Mouse (Mus musculus) heart, embryonic 10.5 days (tissue): ENCODE data around the gene Cyb561. TPM values are rescaled to one million over a fixed set of nuclear protein-coding genes. Genes with fewer than 3 reads are reported as not detected.

Experiments
- DNase-seq: peaks from one replicate; pipeline ENCODE4 v3.0.0-alpha.2; 2017; ENCODE audit warnings: low spot score
- H3K27ac ChIP-seq: fragments of 300-500 bp; sonication (generic); 2 replicates; pipeline ENCODE4 v1.5.1; 2016; ENCODE audit warnings: mild to moderate bottlenecking
- H3K27me3 ChIP-seq: fragments of 300-500 bp; sonication (generic); 2 replicates; pipeline ENCODE4 v1.6.1; 2016; ENCODE audit warnings: mild to moderate bottlenecking; ENCODE audit not compliant: poor library complexity, insufficient read depth, severe bottlenecking
- H3K36me3 ChIP-seq: fragments of 300-500 bp; sonication (generic); 2 replicates; pipeline ENCODE4 v1.6.1; 2016; ENCODE audit warnings: mild to moderate bottlenecking, moderate library complexity
- H3K4me1 ChIP-seq: fragments of 300-500 bp; sonication (generic); 2 replicates; pipeline ENCODE4 v1.6.1; 2016; ENCODE audit warnings: mild to moderate bottlenecking
- H3K4me3 ChIP-seq: fragments of 300-500 bp; sonication (generic); 2 replicates; pipeline ENCODE4 v1.5.1; 2016; ENCODE audit warnings: mild to moderate bottlenecking, moderate library complexity
- H3K9me3 ChIP-seq: fragments of 300-500 bp; sonication (generic); 2 replicates; pipeline ENCODE4 v1.6.1; 2016; ENCODE audit warnings: mild to moderate bottlenecking, moderate library complexity
- WGBS: fragments of 180-500 bp; shearing (Covaris S2); methylation state at CpG from one replicate; pipeline ENCODE4 v1.1.7; 2016; 5-methylcytosine and 5-hydroxymethylcytosine counted together
- polyA plus RNA-seq: library from polyadenylated mRNA; unstranded; fragments of >200 nt; fragmentation: Nextera tagmentation; extraction: Ambion mirVana; gene quantifications from 2 replicates; pipeline ENCODE4 v1.2.1, GENCODE M21; 2016

Cyb561 gene
- polyA plus RNA-seq, 1 experiment from 2014 or later: 4.6 TPM

DNA sequence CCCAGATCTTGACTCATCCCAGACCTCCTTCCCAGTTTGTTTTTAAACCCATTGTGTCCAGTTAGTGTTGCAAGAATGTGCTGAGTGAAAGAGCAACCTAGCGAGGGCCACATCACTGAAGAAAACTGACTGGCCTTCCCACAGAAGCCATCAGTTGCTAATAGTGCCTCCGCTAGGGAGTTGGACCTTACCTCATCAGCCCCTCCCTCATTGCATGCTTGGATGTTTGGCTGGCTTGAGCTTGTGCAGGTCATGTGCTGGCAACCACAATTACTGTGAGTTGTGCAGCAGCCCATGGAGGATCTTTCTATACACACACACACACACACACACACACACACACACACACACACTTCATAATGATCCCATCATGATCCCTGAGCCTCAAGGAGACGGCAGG is 21.8 kb downstream of the Cyb561 start:
- WGBS: 84% methylated on average over 3 of the region's 3 CpGs
- no peaks in the 10 kb centered on the region for H3K36me3 ChIP-seq
- H3K27me3 ChIP-seq: peaks cover 19% of the 10 kb centered on the region; the same call in 1 of the 2 replicates
- no peak for DNase-seq
- H3K27ac ChIP-seq: no peak overlapping the region
- H3K4me3 ChIP-seq: no peak overlapping the region
- H3K4me1 ChIP-seq: 0 out of 2 replicates have a peak, but pooled peaks cover 7% of the 10 kb centered on the region
- H3K9me3 ChIP-seq: no peaks in the 10 kb centered on the region

GRCm38 (mm10) chr11:105928171-105928570 is 25.0 kb downstream of the Cyb561 start:
- no peaks in the 10 kb centered on the region for H3K9me3 ChIP-seq

GRCm38 (mm10) chr11:105927065-105928030 is 25.8 kb downstream of the Cyb561 start:
- H3K4me3 ChIP-seq: no peak overlapping the region
- H3K9me3 ChIP-seq: no peaks in the 10 kb centered on the region
- no peaks in the 10 kb centered on the region for H3K27me3 ChIP-seq
- no peak for DNase-seq
- no peak overlapping the region; the same call in 1 of the 2 replicates for H3K27ac ChIP-seq
- H3K4me1 ChIP-seq: peaks cover 11% of the 10 kb centered on the region; the same call in 1 of the 2 replicates
- H3K36me3 ChIP-seq: peaks cover 16% of the 10 kb centered on the region
- 56% methylated on average over 14 of the region's 14 CpGs for WGBS

More at GRCm38 (mm10) chr11:105928171-105928570, 25.0 kb downstream of the Cyb561 start:
- Histone ChIP-seq H3K36me3 (peaks cover 7% of the 10 kb centered on the region), H3K4me1 (peaks cover 11% of the 10 kb centered on the region; the same call in 1 of the 2 replicates), H3K27me3 (no peaks in the 10 kb centered on the region), H3K4me3 (no peak overlapping the region), H3K27ac (no peak overlapping the region)
- WGBS: 73% methylated on average over 5 of the region's 5 CpGs
- no peak for DNase-seq

DNA sequence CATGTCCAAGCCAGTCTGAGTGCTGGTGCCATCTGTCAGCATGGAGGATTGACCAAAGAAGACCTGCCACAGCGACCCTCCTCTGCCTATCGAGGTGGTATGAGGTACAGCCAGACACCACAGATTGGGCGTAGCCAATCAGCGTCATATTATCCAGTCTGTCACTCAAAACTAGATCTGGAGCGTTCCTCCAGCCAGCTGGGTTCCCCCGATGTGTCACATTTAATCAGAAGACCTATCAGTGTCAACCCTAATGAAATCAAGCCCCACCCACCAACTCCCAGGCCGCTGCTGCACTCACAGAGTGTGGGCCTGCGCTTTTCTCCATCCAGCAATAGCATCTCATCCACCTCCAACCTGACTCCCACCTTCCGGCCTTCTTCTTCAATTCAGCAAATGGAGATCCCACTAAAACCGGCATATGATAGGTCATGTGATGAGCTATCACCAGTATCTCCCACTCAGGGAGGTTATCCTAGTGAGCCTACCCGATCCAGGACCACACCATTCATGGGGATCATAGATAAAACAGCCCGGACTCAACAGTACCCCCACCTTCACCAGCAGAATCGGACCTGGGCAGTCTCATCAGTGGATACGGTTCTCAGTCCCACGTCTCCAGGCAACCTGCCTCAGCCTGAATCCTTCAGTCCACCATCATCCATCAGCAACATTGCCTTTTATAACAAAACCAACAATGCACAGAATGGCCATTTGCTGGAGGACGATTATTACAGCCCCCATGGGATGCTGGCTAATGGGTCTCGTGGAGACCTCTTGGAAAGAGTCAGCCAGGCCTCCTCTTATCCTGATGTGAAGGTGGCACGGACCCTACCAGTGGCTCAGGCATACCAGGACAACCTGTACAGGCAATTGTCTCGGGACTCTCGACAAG is 30.1 kb downstream of the Cyb561 start:
- peaks cover 11% of the 10 kb centered on the region; the same call in 1 of the 2 replicates for H3K4me1 ChIP-seq
- WGBS: 91% methylated on average over 20 of the region's 20 CpGs
- no peak overlapping the region for H3K27ac ChIP-seq
- no peak for DNase-seq
- H3K36me3 ChIP-seq: peaks cover 47% of the 10 kb centered on the region
- no peaks in the 10 kb centered on the region for H3K9me3 ChIP-seq
- no peaks in the 10 kb centered on the region for H3K27me3 ChIP-seq
- H3K4me3 ChIP-seq: no peak overlapping the region

DNA sequence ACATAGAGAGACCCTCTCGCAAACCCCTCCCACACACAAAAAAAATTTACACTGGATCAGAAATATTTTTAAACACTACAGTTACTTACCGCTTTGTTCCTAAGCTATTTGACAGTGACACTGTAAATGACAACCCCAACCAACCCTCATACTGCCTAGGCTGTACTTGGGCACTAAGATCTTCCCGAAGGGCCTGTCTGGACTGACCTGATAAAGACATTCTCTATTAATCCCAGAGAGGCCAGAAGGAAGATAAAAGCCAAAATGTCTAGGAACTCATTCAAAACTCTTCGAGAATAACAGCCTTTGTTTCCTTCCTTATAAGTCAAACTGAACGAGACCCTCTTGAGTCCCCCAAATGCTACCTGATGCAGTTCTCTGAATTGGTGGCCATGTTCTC is 31.9 kb downstream of the Cyb561 start:
- no peak overlapping the region for H3K4me3 ChIP-seq

DNA sequence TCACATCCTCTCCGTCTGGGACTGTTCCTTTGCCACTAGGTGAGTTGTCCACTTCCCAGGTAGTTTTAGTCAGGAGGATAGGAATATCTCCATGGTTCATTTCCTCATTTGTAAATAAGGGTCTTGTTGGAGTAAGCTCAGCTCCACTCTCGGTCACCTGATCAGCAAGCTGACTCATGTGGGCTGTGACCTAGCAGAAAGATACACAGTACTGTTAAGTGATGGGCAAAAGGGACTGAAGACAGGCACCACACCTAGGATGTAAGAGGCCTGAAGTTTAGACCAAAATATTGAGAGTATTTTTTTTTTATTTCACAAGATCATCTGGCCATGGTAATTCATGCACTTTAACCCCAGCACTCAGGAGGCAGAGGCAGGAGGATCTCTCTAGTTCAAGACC is 32.3 kb downstream of the Cyb561 start:
- H3K4me3 ChIP-seq: no peak overlapping the region
- 89% methylated on average over 2 of the region's 2 CpGs for WGBS
- H3K36me3 ChIP-seq: peaks cover 65% of the 10 kb centered on the region
- no peak overlapping the region for H3K27ac ChIP-seq
- H3K4me1 ChIP-seq: peaks cover 9% of the 10 kb centered on the region; the same call in 1 of the 2 replicates
- DNase-seq: no peak
- H3K27me3 ChIP-seq: no peaks in the 10 kb centered on the region
- no peaks in the 10 kb centered on the region for H3K9me3 ChIP-seq

More for the DNA sequence above, 31.9 kb downstream of the Cyb561 start:
- Histone ChIP-seq H3K27me3 (no peaks in the 10 kb centered on the region), H3K27ac (no peak overlapping the region), H3K36me3 (peaks cover 62% of the 10 kb centered on the region), H3K4me1 (peaks cover 9% of the 10 kb centered on the region; the same call in 1 of the 2 replicates), H3K9me3 (no peaks in the 10 kb centered on the region)
- DNase-seq: no peak
- 77% methylated on average over 5 of the region's 5 CpGs for WGBS

- DNase-seq: no peak
- peaks cover 65% of the 10 kb centered on the region for H3K36me3 ChIP-seq
Observed at GRCm38 (mm10) chr11:105920098-105920785, 32.9 kb downstream of the Cyb561 start.

GRCm38 (mm10) chr11:105913580-105913979 is 39.6 kb downstream of the Cyb561 start:
- H3K4me3 ChIP-seq: no peak overlapping the region
- no peaks in the 10 kb centered on the region for H3K27me3 ChIP-seq
- H3K27ac ChIP-seq: no peak overlapping the region
- H3K9me3 ChIP-seq: no peaks in the 10 kb centered on the region
- DNase-seq: no peak
- WGBS: 62% methylated on average over 5 of the region's 5 CpGs
- peaks cover 53% of the 10 kb centered on the region for H3K36me3 ChIP-seq
- H3K4me1 ChIP-seq: no peaks in the 10 kb centered on the region

More at GRCm38 (mm10) chr11:105920098-105920785, 32.9 kb downstream of the Cyb561 start:
- Histone ChIP-seq H3K9me3 (no peaks in the 10 kb centered on the region), H3K27ac (no peak overlapping the region), H3K4me1 (peaks cover 5% of the 10 kb centered on the region; the same call in 1 of the 2 replicates), H3K27me3 (no peaks in the 10 kb centered on the region), H3K4me3 (no peak overlapping the region)
- WGBS: 86% methylated on average over 3 of the region's 3 CpGs

DNA sequence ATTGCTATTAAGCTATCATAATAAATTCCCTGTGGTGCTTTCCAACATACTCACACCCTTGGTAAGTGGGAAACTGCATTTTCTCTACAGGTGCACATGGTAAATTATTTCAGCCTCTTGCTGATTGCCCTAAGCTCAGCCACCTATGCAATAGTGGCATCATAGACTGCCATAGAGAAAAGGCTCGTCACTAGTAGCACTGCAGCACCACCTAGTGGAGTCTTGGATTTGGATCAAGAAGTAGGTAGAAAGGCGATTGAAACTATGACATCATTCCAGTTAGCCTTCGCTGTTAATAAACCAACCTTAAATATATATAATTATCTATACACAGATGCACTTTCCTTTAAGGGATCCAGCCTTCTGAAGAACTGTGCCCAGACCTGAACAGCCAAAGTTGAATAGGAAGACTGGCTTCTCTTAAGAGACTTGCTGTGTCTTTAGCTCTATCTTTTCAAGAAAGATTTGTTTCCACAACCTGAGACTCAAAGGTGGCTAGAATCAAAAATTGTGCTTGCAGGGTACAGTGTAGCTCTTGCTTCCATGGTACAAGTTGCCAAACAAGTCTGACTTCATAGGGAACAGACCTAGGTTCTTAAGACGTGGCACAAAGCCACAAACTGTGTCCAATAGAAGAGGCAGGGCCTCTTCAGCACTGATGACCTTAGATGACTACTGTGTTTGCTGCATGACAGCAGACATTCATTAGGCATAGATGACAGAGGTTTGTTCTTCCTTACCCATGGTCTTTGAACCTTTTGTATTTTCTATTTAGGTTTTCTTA is 41.4 kb downstream of the Cyb561 start:
- DNase-seq: no peak
- Histone ChIP-seq H3K27me3 (no peaks in the 10 kb centered on the region), H3K36me3 (peaks cover 43% of the 10 kb centered on the region), H3K9me3 (no peaks in the 10 kb centered on the region), H3K4me3 (no peak overlapping the region), H3K4me1 (no peaks in the 10 kb centered on the region), H3K27ac (no peak overlapping the region)
- WGBS: 33% methylated on average over 4 of the region's 4 CpGs

- Histone ChIP-seq H3K9me3 (no peaks in the 10 kb centered on the region), H3K27me3 (no peaks in the 10 kb centered on the region), H3K36me3 (peaks cover 36% of the 10 kb centered on the region), H3K4me3 (no peak overlapping the region), H3K27ac (no peak overlapping the region), H3K4me1 (no peaks in the 10 kb centered on the region)
- DNase-seq: no peak
Observed at GRCm38 (mm10) chr11:105911149-105911548, 42.0 kb downstream of the Cyb561 start.

GRCm38 (mm10) chr11:105909617-105910016 is 43.5 kb downstream of the Cyb561 start:
- no peak for DNase-seq
- Histone ChIP-seq H3K9me3 (no peaks in the 10 kb centered on the region), H3K27me3 (no peaks in the 10 kb centered on the region), H3K36me3 (peaks cover 38% of the 10 kb centered on the region), H3K4me1 (no peaks in the 10 kb centered on the region), H3K4me3 (no peak overlapping the region), H3K27ac (no peak overlapping the region)
- WGBS: 87% methylated on average over 2 of the region's 2 CpGs
